In the genomic region with DNA sequence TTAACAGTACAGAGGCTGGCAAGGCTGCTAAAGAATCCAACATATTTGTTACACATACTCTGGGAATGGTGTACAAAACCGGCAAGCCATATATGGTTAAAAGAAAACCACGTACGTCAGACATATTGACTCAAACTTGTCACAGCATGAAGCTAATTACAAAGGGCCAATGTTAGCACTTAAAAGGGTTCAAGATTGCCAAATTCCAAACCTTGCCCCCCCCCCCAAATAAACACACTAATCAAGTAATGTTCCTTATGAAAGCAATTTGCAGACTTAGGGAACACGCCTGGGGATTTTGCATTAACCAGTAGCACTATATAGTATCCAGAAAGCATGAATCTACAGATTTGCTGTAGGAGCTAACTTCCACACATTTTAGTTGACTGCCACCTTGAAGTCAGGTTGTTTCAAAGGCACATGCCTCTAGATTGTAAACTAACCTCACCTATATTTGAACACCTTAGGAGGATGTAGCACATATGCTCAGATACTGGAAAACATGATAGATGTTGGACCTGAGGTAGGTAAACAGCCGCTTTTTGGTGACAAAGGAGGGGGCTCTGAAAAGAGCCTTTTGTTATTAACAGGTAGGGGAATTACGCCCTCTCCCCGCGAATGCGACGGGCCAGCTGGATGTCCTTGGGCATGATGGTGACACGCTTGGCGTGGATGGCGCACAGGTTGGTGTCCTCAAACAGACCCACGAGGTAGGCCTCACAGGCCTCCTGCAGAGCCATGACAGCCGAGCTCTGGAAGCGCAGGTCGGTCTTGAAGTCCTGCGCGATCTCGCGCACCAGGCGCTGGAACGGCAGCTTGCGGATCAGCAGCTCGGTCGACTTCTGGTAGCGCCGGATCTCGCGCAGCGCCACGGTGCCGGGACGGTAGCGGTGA, we compare ENCODE assay signal across 9 mouse cellular contexts. TPM values are rescaled to one million over a fixed set of nuclear protein-coding genes. Genes with fewer than 3 reads are reported as not detected.
DNase-seq lines count a peak whose midpoint lies in the region; ATAC-seq lines count a peak whose summit lies in the region.
"Not testable (repeated sequence)": the region's sequence is repeated elsewhere in the genome, so short reads cannot be mapped to it uniquely, and the experiment has no call there.
"Had no signal": no experiment of that assay in that cellular context is flagged by ENCODE, and none has a peak within 500 bp of the region (broad histone marks: within the 10 kb centered on the region; RNA-seq: fewer than 3 reads in every experiment).

No protein-coding gene starts in this region.

- not testable (repeated sequence) for H3K27me3 ChIP-seq in embryonic facial prominence, embryonic 14.5 days (replicated peaks; ENCODE audit: control insufficient read depth, insufficient read depth, low read length); heart, embryonic 14.5 days (ENCODE audit: control insufficient read depth, insufficient read depth, low read length); kidney, embryonic 14.5 days (ENCODE audit: control insufficient read depth, insufficient read depth, low read length); liver, embryonic 16.5 days (ENCODE audit: control insufficient read depth, insufficient read depth, low read depth, low read length); stomach, embryonic 14.5 days (ENCODE audit: control insufficient read depth, insufficient read depth, low read length)

- peak overlapping the region; percentile 71 for H3K9ac ChIP-seq in embryonic facial prominence, embryonic 14.5 days (ENCODE audit: low read depth, low read length)
- peak overlapping the region; percentile 82 for H3K9ac ChIP-seq in heart, embryonic 14.5 days (ENCODE audit: low read length)
- peak overlapping the region; percentile 63 for H3K9ac ChIP-seq in kidney, embryonic 14.5 days (ENCODE audit: low read depth, low read length)
- H3K9ac ChIP-seq in liver, embryonic 16.5 days (ENCODE audit: low read depth, low read length) = peak overlapping the region; percentile 71
- peak overlapping the region; percentile 58 for H3K9ac ChIP-seq in stomach, embryonic 14.5 days (replicated peaks; ENCODE audit: low read depth, low read length)

- ATAC-seq in embryonic facial prominence, embryonic 14.5 days (ENCODE audit: low read depth); heart, embryonic 14.5 days (ENCODE audit: insufficient number of reproducible peaks, insufficient read depth, low FRiP score, low read depth); kidney, embryonic 14.5 days (ENCODE audit: low FRiP score, low TSS enrichment); stomach, embryonic 14.5 days (ENCODE audit: insufficient number of reproducible peaks, insufficient read depth, low FRiP score, low read depth): not testable (repeated sequence)
- ATAC-seq in liver, embryonic 16.5 days (ENCODE audit: low read depth) = peak; percentile 1; the same call in 1 of the 2 replicates

- under 1% methylated on average over 10 of the region's 35 CpGs for WGBS in embryonic facial prominence, embryonic 14.5 days
- WGBS in heart, embryonic 14.5 days = 2% methylated on average over 17 of the region's 35 CpGs
- WGBS in kidney, embryonic 14.5 days = 2% methylated on average over 12 of the region's 35 CpGs
- WGBS in liver, embryonic 16.5 days (ENCODE audit: insufficient replicate concordance) = under 1% methylated on average over 15 of the region's 35 CpGs
- WGBS in stomach, embryonic 14.5 days = under 1% methylated on average over 14 of the region's 35 CpGs

- DNase-seq in CD4-positive, CD25-positive, alpha-beta regulatory T cell, adult 2 months (ENCODE audit: low read depth, low spot score) = peak; percentile 45
- peak; percentile 66 for DNase-seq in c-Kit-negative CD71-positive TER-119-positive erythroid progenitor cells, embryonic 14.5 days (ENCODE audit: low read depth, low spot score)
- DNase-seq in embryonic facial prominence, embryonic 14.5 days (ENCODE audit: low spot score) = peak; percentile 85
- peak; percentile 66 for DNase-seq in naive thymus-derived CD4-positive, alpha-beta T cell, adult 2 months (ENCODE audit: low read depth)

- not testable (repeated sequence) for H3K9me3 ChIP-seq in embryonic facial prominence, embryonic 14.5 days (ENCODE audit: control insufficient read depth, low read length); heart, embryonic 14.5 days (ENCODE audit: control insufficient read depth, low read length); kidney, embryonic 14.5 days (ENCODE audit: control insufficient read depth, low read length); liver, embryonic 16.5 days (replicated peaks; ENCODE audit: control insufficient read depth, low read length); stomach, embryonic 14.5 days (ENCODE audit: control insufficient read depth, low read depth, low read length)

- H3K4me2 ChIP-seq in embryonic facial prominence, embryonic 14.5 days (ENCODE audit: low read depth, low read length) = peak overlapping the region; percentile 60
- H3K4me2 ChIP-seq in heart, embryonic 14.5 days (ENCODE audit: low read length) = peak overlapping the region; percentile 77
- peak overlapping the region; percentile 44 for H3K4me2 ChIP-seq in kidney, embryonic 14.5 days (replicated peaks; ENCODE audit: low read depth, low read length)
- H3K4me2 ChIP-seq in liver, embryonic 16.5 days (ENCODE audit: low read depth, low read length) = peak overlapping the region; percentile 82
- peak overlapping the region; percentile 81 for H3K4me2 ChIP-seq in stomach, embryonic 14.5 days (replicated peaks; ENCODE audit: low read depth, low read length)

- H3K27ac ChIP-seq in embryonic facial prominence, embryonic 14.5 days (replicated peaks; ENCODE audit: low read depth, low read length) = peak overlapping the region; percentile 90
- H3K27ac ChIP-seq in heart, embryonic 14.5 days (replicated peaks in 1 of 2; ENCODE audit: control insufficient read depth in 1 of 2, insufficient read depth in 1 of 2, low read depth in 2 of 2, low read length in 2 of 2) = peak overlapping the region; percentile 84 to 85
- peak overlapping the region; percentile 95 for H3K27ac ChIP-seq in kidney, embryonic 14.5 days (ENCODE audit: low read depth, low read length)
- H3K27ac ChIP-seq in liver, embryonic 16.5 days (ENCODE audit: low read length) = peak overlapping the region; percentile 99
- peak overlapping the region; percentile 93 for H3K27ac ChIP-seq in stomach, embryonic 14.5 days (ENCODE audit: low read length)

- peaks cover 34% of the 10 kb centered on the region for H3K4me1 ChIP-seq in embryonic facial prominence, embryonic 14.5 days (ENCODE audit: control insufficient read depth, insufficient read depth, low read length)
- H3K4me1 ChIP-seq in heart, embryonic 14.5 days (ENCODE audit: control insufficient read depth in 2 of 2, insufficient read depth in 2 of 2, low read length in 2 of 2) = peaks cover 7 to 34% of the 10 kb centered on the region in 2 experiments
- H3K4me1 ChIP-seq in kidney, embryonic 14.5 days (ENCODE audit: control insufficient read depth, insufficient read depth, low read length) = peaks cover 21% of the 10 kb centered on the region
- peaks cover 23% of the 10 kb centered on the region for H3K4me1 ChIP-seq in liver, embryonic 16.5 days (ENCODE audit: control insufficient read depth, low read depth, low read length)
- peaks cover 15% of the 10 kb centered on the region; the same call in 1 of the 2 replicates for H3K4me1 ChIP-seq in stomach, embryonic 14.5 days (ENCODE audit: control insufficient read depth, insufficient read depth, low read length)

- not testable (repeated sequence) for H3K36me3 ChIP-seq in embryonic facial prominence, embryonic 14.5 days (ENCODE audit: control insufficient read depth, insufficient read depth, low read length); heart, embryonic 14.5 days (ENCODE audit: control insufficient read depth, insufficient read depth, low read length); kidney, embryonic 14.5 days (ENCODE audit: control insufficient read depth, insufficient read depth, low read length); liver, embryonic 16.5 days (ENCODE audit: control insufficient read depth, insufficient read depth); stomach, embryonic 14.5 days (ENCODE audit: control insufficient read depth, insufficient read depth, low read length)

- H3K4me3 ChIP-seq in embryonic facial prominence, embryonic 14.5 days (ENCODE audit: low read depth, low read length) = peak overlapping the region; percentile 44
- H3K4me3 ChIP-seq in heart, embryonic 14.5 days (ENCODE audit: control insufficient read depth in 1 of 2, insufficient read depth in 1 of 2, low read depth in 1 of 2, low read length in 2 of 2) = peak overlapping the region; percentile 44 to 52
- peak overlapping the region; percentile 45 for H3K4me3 ChIP-seq in kidney, embryonic 14.5 days (ENCODE audit: low read length)
- peak overlapping the region; percentile 62 for H3K4me3 ChIP-seq in liver, embryonic 16.5 days (ENCODE audit: low read depth, low read length)
- H3K4me3 ChIP-seq in stomach, embryonic 14.5 days (ENCODE audit: low read depth, low read length) = peak overlapping the region; percentile 36

RNA-seq across cellular contexts. Expression of gene Hist1h3i, which starts 0.6 kb away (rescaled TPM):
- polyA plus RNA-seq in embryonic facial prominence, embryonic 14.5 days (2014; fragmentation: Nextera tagmentation; extraction: Ambion mirVana) = 127 and 141 TPM in 2 replicates
- polyA plus RNA-seq in heart, embryonic 14.5 days (2014; fragmentation: Nextera tagmentation; extraction: Ambion mirVana) = 70.6 and 84.8 TPM in 2 replicates
- 212 and 289 TPM in 2 replicates for polyA plus RNA-seq in kidney, embryonic 14.5 days (2014; fragmentation: Nextera tagmentation; extraction: Ambion mirVana)
- 158 and 190 TPM in 2 replicates for polyA plus RNA-seq in liver, embryonic 16.5 days (2015; fragmentation: Nextera tagmentation; extraction: Ambion mirVana)
- 166 and 187 TPM in 2 replicates for polyA plus RNA-seq in stomach, embryonic 14.5 days (2014; fragmentation: Nextera tagmentation; extraction: Ambion mirVana)

RNA-seq across cellular contexts. Expression of gene Hist1h1b, which starts 2.2 kb away (rescaled TPM):
- 10.0 and 11.8 TPM in 2 replicates for polyA plus RNA-seq in embryonic facial prominence, embryonic 14.5 days (2014; fragmentation: Nextera tagmentation; extraction: Ambion mirVana)
- 5.3 and 7.2 TPM in 2 replicates for polyA plus RNA-seq in heart, embryonic 14.5 days (2014; fragmentation: Nextera tagmentation; extraction: Ambion mirVana)
- polyA plus RNA-seq in kidney, embryonic 14.5 days (2014; fragmentation: Nextera tagmentation; extraction: Ambion mirVana) = 18.8 and 27.0 TPM in 2 replicates
- polyA plus RNA-seq in liver, embryonic 16.5 days (2015; fragmentation: Nextera tagmentation; extraction: Ambion mirVana) = 22.9 and 30.4 TPM in 2 replicates
- polyA plus RNA-seq in stomach, embryonic 14.5 days (2014; fragmentation: Nextera tagmentation; extraction: Ambion mirVana) = 14.8 and 20.1 TPM in 2 replicates

RNA-seq across cellular contexts. Expression of gene Hist1h2an, which starts 4.4 kb away (rescaled TPM):
- 6.0 and 6.4 TPM in 2 replicates for polyA plus RNA-seq in embryonic facial prominence, embryonic 14.5 days (2014; fragmentation: Nextera tagmentation; extraction: Ambion mirVana)
- 2.0 TPM in 1 of 2 replicates, not detected in the other for polyA plus RNA-seq in heart, embryonic 14.5 days (2014; fragmentation: Nextera tagmentation; extraction: Ambion mirVana)
- 11.0 and 12.2 TPM in 2 replicates for polyA plus RNA-seq in kidney, embryonic 14.5 days (2014; fragmentation: Nextera tagmentation; extraction: Ambion mirVana)
- 10.1 and 14.1 TPM in 2 replicates for polyA plus RNA-seq in liver, embryonic 16.5 days (2015; fragmentation: Nextera tagmentation; extraction: Ambion mirVana)
- polyA plus RNA-seq in stomach, embryonic 14.5 days (2014; fragmentation: Nextera tagmentation; extraction: Ambion mirVana) = 11.4 TPM in 1 of 2 replicates, not detected in the other
- polyA plus RNA-seq: frontal cortex, adult 2 months had no signal

RNA-seq across cellular contexts. Expression of gene Hist1h2bp, which starts 4.7 kb away (rescaled TPM):
- 0.56 and 0.61 TPM in 2 replicates for polyA plus RNA-seq in embryonic facial prominence, embryonic 14.5 days (2014; fragmentation: Nextera tagmentation; extraction: Ambion mirVana)
- polyA plus RNA-seq in heart, embryonic 14.5 days (2014; fragmentation: Nextera tagmentation; extraction: Ambion mirVana) = 0.38 and 0.58 TPM in 2 replicates
- 1.9 and 4.3 TPM in 2 replicates for polyA plus RNA-seq in kidney, embryonic 14.5 days (2014; fragmentation: Nextera tagmentation; extraction: Ambion mirVana)
- 3.8 and 7.6 TPM in 2 replicates for polyA plus RNA-seq in liver, embryonic 16.5 days (2015; fragmentation: Nextera tagmentation; extraction: Ambion mirVana)
- 1.4 and 1.8 TPM in 2 replicates for polyA plus RNA-seq in stomach, embryonic 14.5 days (2014; fragmentation: Nextera tagmentation; extraction: Ambion mirVana)

RNA-seq across cellular contexts. Expression of gene Hist1h2bq, which starts 27.4 kb away (rescaled TPM):
- polyA plus RNA-seq in embryonic facial prominence, embryonic 14.5 days (2014; fragmentation: Nextera tagmentation; extraction: Ambion mirVana) = 13.6 and 14.1 TPM in 2 replicates
- polyA plus RNA-seq in heart, embryonic 14.5 days (2014; fragmentation: Nextera tagmentation; extraction: Ambion mirVana) = 9.4 and 9.6 TPM in 2 replicates
- 25.4 and 40.2 TPM in 2 replicates for polyA plus RNA-seq in kidney, embryonic 14.5 days (2014; fragmentation: Nextera tagmentation; extraction: Ambion mirVana)
- 25.4 and 31.7 TPM in 2 replicates for polyA plus RNA-seq in liver, embryonic 16.5 days (2015; fragmentation: Nextera tagmentation; extraction: Ambion mirVana)
- 17.5 and 19.7 TPM in 2 replicates for polyA plus RNA-seq in stomach, embryonic 14.5 days (2014; fragmentation: Nextera tagmentation; extraction: Ambion mirVana)
